In genomic region chr2:153548221-153548923, GRCm38 (mm10) we compare ENCODE assay signal across 11 mouse cellular contexts. TPM values are rescaled to one million over a fixed set of nuclear protein-coding genes. Genes with fewer than 3 reads are reported as not detected.
DNase-seq lines count a peak whose midpoint lies in the region; ATAC-seq lines count a peak whose summit lies in the region.
"Had no signal": no experiment of that assay in that cellular context is flagged by ENCODE, and none has a peak within 500 bp of the region (broad histone marks: within the 10 kb centered on the region; RNA-seq: fewer than 3 reads in every experiment).

No protein-coding gene starts in this region.

- 0 out of 2 replicates have a peak overlapping the region, but pooled peaks have one; percentile 5 for H3K9ac ChIP-seq in neural tube, embryonic 14.5 days (replicated peaks; ENCODE audit: low read depth, low read length)

- peak overlapping the region; percentile 63 for H3K27ac ChIP-seq in hindbrain, embryonic 10.5 days
- no peak overlapping the region for H3K27ac ChIP-seq in neural tube, embryonic 14.5 days (ENCODE audit: low read depth, low read length)

- peaks cover 64% of the 10 kb centered on the region for H3K4me1 ChIP-seq in hindbrain, embryonic 10.5 days (replicated peaks)
- H3K4me1 ChIP-seq in neural tube, embryonic 14.5 days (ENCODE audit: control insufficient read depth, insufficient read depth, low read length) = peaks cover 5% of the 10 kb centered on the region; the same call in 1 of the 2 replicates

- H3K36me3 ChIP-seq in hindbrain, embryonic 10.5 days = no peaks in the 10 kb centered on the region
- no peaks in the 10 kb centered on the region for H3K36me3 ChIP-seq in neural tube, embryonic 14.5 days (ENCODE audit: control insufficient read depth, insufficient read depth, low read length)

- peaks cover 33% of the 10 kb centered on the region for H3K27me3 ChIP-seq in hindbrain, embryonic 10.5 days (ENCODE audit: insufficient read depth, poor library complexity, severe bottlenecking)
- no peaks in the 10 kb centered on the region for H3K27me3 ChIP-seq in neural tube, embryonic 14.5 days (ENCODE audit: control insufficient read depth, insufficient read depth, low read length)

- 48% methylated on average over 14 of the region's 14 CpGs for WGBS in hindbrain, embryonic 10.5 days
- 26% methylated on average over 14 of the region's 14 CpGs for WGBS in neural tube, embryonic 14.5 days

- ATAC-seq in neural tube, embryonic 14.5 days (ENCODE audit: low read depth) = peak; percentile 54; the same call in 1 of the 2 replicates

- no peak overlapping the region for H3K4me3 ChIP-seq in hindbrain, embryonic 10.5 days
- H3K4me3 ChIP-seq in neural tube, embryonic 14.5 days (ENCODE audit: low read depth, low read length) = no peak overlapping the region

- H3K4me2 ChIP-seq in neural tube, embryonic 14.5 days (ENCODE audit: low read depth, low read length) = no peak overlapping the region

- H3K9me3 ChIP-seq in hindbrain, embryonic 10.5 days = no peaks in the 10 kb centered on the region
- H3K9me3 ChIP-seq in neural tube, embryonic 14.5 days (ENCODE audit: control insufficient read depth, low read length) = no peaks in the 10 kb centered on the region

- peak; percentile 41 to 44 for DNase-seq in layer of hippocampus, postnatal 10 days (ENCODE audit: low spot score in 2 of 2)
- no peak for DNase-seq in layer of hippocampus, postnatal 36 days
- peak; percentile 36 for DNase-seq in brain, adult 2 months (ENCODE audit: low read depth, low spot score)
- DNase-seq in hindbrain, embryonic 10.5 days (ENCODE audit: low spot score) = no peak
- no peak for DNase-seq in right cerebral cortex, postnatal 4 days
- no peak for DNase-seq in cerebellum, adult 9-11 months
- no peak for DNase-seq in right cerebral cortex, postnatal 14 days
- DNase-seq: heart, adult 18-20 months had no signal

RNA-seq across cellular contexts. Expression of gene Nol4l, which starts 18.6 kb away (rescaled TPM):
- 10 to 100 TPM; 65.4 to 66.8 TPM for total RNA-seq in layer of hippocampus, postnatal 10 days (2021)
- 10 to 100 TPM; 47.0 to 47.3 TPM for total RNA-seq in layer of hippocampus, postnatal 36 days (2021)
- 19.1 and 23.3 TPM in 2 replicates for polyA plus RNA-seq in hindbrain, embryonic 10.5 days (2016; fragmentation: Nextera tagmentation; extraction: Ambion mirVana)
- polyA plus RNA-seq in neural tube, embryonic 14.5 days (2014; fragmentation: Nextera tagmentation; extraction: Ambion mirVana) = 44.4 and 47.9 TPM in 2 replicates

RNA-seq across cellular contexts. Expression of gene 4930404H24Rik, which starts 55.8 kb away (rescaled TPM):
- not detected for total RNA-seq in layer of hippocampus, postnatal 10 days (2021)
- not detected for total RNA-seq in layer of hippocampus, postnatal 36 days (2021)
- polyA plus RNA-seq in hindbrain, embryonic 10.5 days (2016; fragmentation: Nextera tagmentation; extraction: Ambion mirVana) = not detected in 2 replicates
- not detected in 2 replicates for polyA plus RNA-seq in neural tube, embryonic 14.5 days (2014; fragmentation: Nextera tagmentation; extraction: Ambion mirVana)
- total RNA-seq: heart, adult 18-20 months; left cerebral cortex, postnatal 25 days; MEL had no signal

Comparison
In these comparisons a context has a peak if more than half of its experiments do, and no peak if none do; other contexts are left out.
1. DNase-seq: peak in layer of hippocampus, postnatal 10 days (2 of 2) and brain, adult 2 months (single experiment); none in layer of hippocampus, postnatal 36 days (0 of 2), hindbrain, embryonic 10.5 days (single experiment), right cerebral cortex, postnatal 4 days (single experiment), cerebellum, adult 9-11 months (single experiment) and right cerebral cortex, postnatal 14 days (single experiment).